Mouse (Mus musculus): Measurements from ENCODE around the gene Prss22. TPM values are rescaled to one million over a fixed set of nuclear protein-coding genes. Genes with fewer than 3 reads are reported as not detected.

Gene Prss22
- polyA plus RNA-seq, 1 experiment from 2014 or later, result 3.4 TPM

GRCm38 (mm10) chr17:23968780-23969179 is 29.1 kb downstream of the Prss22 start:
- TF ChIP-seq EP300 (optimal IDR thresholded peaks at IDR 0.05) (no peak), CTCF (IDR thresholded peaks at IDR 0.05; ENCODE audit: low read depth) (peak; percentile 45)
- no peak overlapping the region for H3K9ac ChIP-seq (ENCODE audit: low read length)
- no peaks in the 10 kb centered on the region for H3K4me1 ChIP-seq (replicated peaks; ENCODE audit: control insufficient read depth, insufficient read depth)
- DNase-seq (ENCODE audit: low spot score), result no peak
- no peak overlapping the region for H3K4me3 ChIP-seq (ENCODE audit: low read depth, low read length)
- H3K36me3 ChIP-seq (ENCODE audit: control insufficient read depth, insufficient read depth, low read length), result no peaks in the 10 kb centered on the region
- WGBS, result 47% methylated on average over 2 of the region's 2 CpGs
- H3K4me2 ChIP-seq (replicated peaks; ENCODE audit: low read depth), result no peak overlapping the region
- no peaks in the 10 kb centered on the region for H3K9me3 ChIP-seq (ENCODE audit: control insufficient read depth, low read length)
- no peak overlapping the region for H3K27ac ChIP-seq (replicated peaks)
- no peaks in the 10 kb centered on the region for H3K27me3 ChIP-seq (ENCODE audit: control insufficient read depth, insufficient read depth, low read length)
- no peak for ATAC-seq (ENCODE audit: low FRiP score, low TSS enrichment)

GRCm38 (mm10) chr17:23966658-23967401 is 31.1 kb downstream of the Prss22 start:
- H3K27ac ChIP-seq (replicated peaks), result peak overlapping the region; percentile 53
- H3K9ac ChIP-seq (ENCODE audit: low read length), result no peak overlapping the region
- 76% methylated on average over 10 of the region's 10 CpGs for WGBS
- H3K4me3 ChIP-seq (ENCODE audit: low read depth, low read length), result no peak overlapping the region
- ATAC-seq (ENCODE audit: low FRiP score, low TSS enrichment) (peak; percentile 92), DNase-seq (ENCODE audit: low spot score) (peak; percentile 33)
- TF ChIP-seq EP300 (optimal IDR thresholded peaks at IDR 0.05) (no peak), CTCF (IDR thresholded peaks at IDR 0.05; ENCODE audit: low read depth) (no peak)
- H3K36me3 ChIP-seq (ENCODE audit: control insufficient read depth, insufficient read depth, low read length), result no peaks in the 10 kb centered on the region
- no peaks in the 10 kb centered on the region for H3K4me1 ChIP-seq (replicated peaks; ENCODE audit: control insufficient read depth, insufficient read depth)
- H3K9me3 ChIP-seq (ENCODE audit: control insufficient read depth, low read length), result no peaks in the 10 kb centered on the region
- no peaks in the 10 kb centered on the region for H3K27me3 ChIP-seq (ENCODE audit: control insufficient read depth, insufficient read depth, low read length)
- H3K4me2 ChIP-seq (replicated peaks; ENCODE audit: low read depth), result no peak overlapping the region

GRCm38 (mm10) chr17:23965805-23966425 is 32.0 kb downstream of the Prss22 start:
- no peak for ATAC-seq (ENCODE audit: low FRiP score, low TSS enrichment)
- H3K27ac ChIP-seq (replicated peaks), result no peak overlapping the region
- no peak overlapping the region for H3K4me3 ChIP-seq (ENCODE audit: low read depth, low read length)
- H3K36me3 ChIP-seq (ENCODE audit: control insufficient read depth, insufficient read depth, low read length), result no peaks in the 10 kb centered on the region
- 58% methylated on average over 6 of the region's 6 CpGs for WGBS
- H3K27me3 ChIP-seq (ENCODE audit: control insufficient read depth, insufficient read depth, low read length), result no peaks in the 10 kb centered on the region
- H3K9ac ChIP-seq (ENCODE audit: low read length), result no peak overlapping the region
- no peaks in the 10 kb centered on the region for H3K9me3 ChIP-seq (ENCODE audit: control insufficient read depth, low read length)
- TF ChIP-seq CTCF (IDR thresholded peaks at IDR 0.05; ENCODE audit: low read depth) (no peak), EP300 (optimal IDR thresholded peaks at IDR 0.05) (no peak)
- no peak for DNase-seq (ENCODE audit: low spot score)
- H3K4me2 ChIP-seq (replicated peaks; ENCODE audit: low read depth), result no peak overlapping the region
- H3K4me1 ChIP-seq (replicated peaks; ENCODE audit: control insufficient read depth, insufficient read depth), result no peaks in the 10 kb centered on the region

GRCm38 (mm10) chr17:23961573-23962122 is 36.3 kb downstream of the Prss22 start:
- no peak for DNase-seq (ENCODE audit: low spot score)
- 56% methylated on average over 4 of the region's 4 CpGs for WGBS
- Histone ChIP-seq H3K27ac (replicated peaks) (no peak overlapping the region), H3K27me3 (ENCODE audit: control insufficient read depth, insufficient read depth, low read length) (no peaks in the 10 kb centered on the region), H3K4me1 (replicated peaks; ENCODE audit: control insufficient read depth, insufficient read depth) (no peaks in the 10 kb centered on the region), H3K36me3 (ENCODE audit: control insufficient read depth, insufficient read depth, low read length) (no peaks in the 10 kb centered on the region), H3K4me2 (replicated peaks; ENCODE audit: low read depth) (no peak overlapping the region), H3K4me3 (ENCODE audit: low read depth, low read length) (no peak overlapping the region), H3K9ac (ENCODE audit: low read length) (no peak overlapping the region), H3K9me3 (ENCODE audit: control insufficient read depth, low read length) (no peaks in the 10 kb centered on the region)
- no peak for ATAC-seq (ENCODE audit: low FRiP score, low TSS enrichment)
- TF ChIP-seq CTCF (IDR thresholded peaks at IDR 0.05; ENCODE audit: low read depth) (no peak), EP300 (optimal IDR thresholded peaks at IDR 0.05) (no peak)

- Histone ChIP-seq H3K9me3 (ENCODE audit: control insufficient read depth, low read length) (no peaks in the 10 kb centered on the region), H3K9ac (ENCODE audit: low read length) (no peak overlapping the region), H3K4me3 (ENCODE audit: low read depth, low read length) (no peak overlapping the region), H3K36me3 (ENCODE audit: control insufficient read depth, insufficient read depth, low read length) (no peaks in the 10 kb centered on the region), H3K4me1 (replicated peaks; ENCODE audit: control insufficient read depth, insufficient read depth) (no peaks in the 10 kb centered on the region), H3K4me2 (replicated peaks; ENCODE audit: low read depth) (no peak overlapping the region), H3K27ac (replicated peaks) (no peak overlapping the region), H3K27me3 (ENCODE audit: control insufficient read depth, insufficient read depth, low read length) (no peaks in the 10 kb centered on the region)
- ATAC-seq (ENCODE audit: low FRiP score, low TSS enrichment), result peak; percentile 90
- TF ChIP-seq CTCF (IDR thresholded peaks at IDR 0.05; ENCODE audit: low read depth) (peak; percentile 100), EP300 (optimal IDR thresholded peaks at IDR 0.05) (no peak)
- DNase-seq (ENCODE audit: low spot score), result peak; percentile 85
- 36% methylated on average over 3 of the region's 3 CpGs for WGBS
These were observed 37.7 kb downstream of the Prss22 start for GRCm38 (mm10) chr17:23960084-23960738.

All from stomach, postnatal 0 days (tissue).